Mouse (Mus musculus) spleen, adult 2 months (tissue): ENCODE results near the gene Abcc12. TPM values are rescaled to one million over a fixed set of nuclear protein-coding genes. Genes with fewer than 3 reads are reported as not detected.

Experiments used
- DNase-seq, 2 experiments: peaks; one replicate each; pipeline versions ENCODE4 v3.0.0 to v3.0.0-alpha.2; 2012 to 2021; ENCODE audit warnings: low spot score in 2 of 2, low read depth in 1 of 2
- H3K27ac ChIP-seq: fragments of 200-500 bp; 2 replicates; pipeline ENCODE4 v1.5.1; 2012; ENCODE audit warnings: low read length, inconsistent platforms; ENCODE audit not compliant: insufficient read depth
- H3K27me3 ChIP-seq: fragments of 200-500 bp; 2 replicates; pipeline ENCODE4 v1.6.1; 2012; ENCODE audit warnings: mild to moderate bottlenecking, moderate library complexity, low read length, inconsistent platforms; ENCODE audit not compliant: control insufficient read depth, insufficient read depth
- H3K36me3 ChIP-seq: fragments of 200-500 bp; 2 replicates; pipeline ENCODE4 v1.6.1; 2012; ENCODE audit warnings: mild to moderate bottlenecking, low read length, inconsistent platforms; ENCODE audit not compliant: control insufficient read depth, insufficient read depth
- H3K4me1 ChIP-seq: fragments of 200-500 bp; 2 replicates; pipeline ENCODE4 v1.6.1; 2011; ENCODE audit warnings: inconsistent platforms; ENCODE audit not compliant: control insufficient read depth, insufficient read depth, insufficient read length
- H3K4me3 ChIP-seq: fragments of 200-500 bp; 2 replicates; pipeline ENCODE4 v1.5.1; 2011; ENCODE audit warnings: mild to moderate bottlenecking, inconsistent platforms; ENCODE audit not compliant: insufficient read depth, insufficient read length; ENCODE audit errors: extremely low read depth
- CTCF ChIP-seq: fragments of 200-500 bp; IDR thresholded peaks from 2 replicates; pipeline ENCODE4 v1.5.1; 2011; ENCODE audit warnings: mild to moderate bottlenecking, inconsistent platforms; ENCODE audit not compliant: insufficient read depth, insufficient read length, insufficient replicate concordance; ENCODE audit errors: extremely low read depth
- POLR2A ChIP-seq: fragments of 200-500 bp; IDR thresholded peaks from 2 replicates; pipeline ENCODE4 v1.6.1; 2011; ENCODE audit warnings: low read depth, low read length, inconsistent platforms
- WGBS: fragments of 180-500 bp; shearing (Covaris S2); methylation state at CpG from one replicate; pipeline ENCODE4 v1.1.7; 2018; 5-methylcytosine and 5-hydroxymethylcytosine counted together
- polyA plus RNA-seq: library from polyadenylated mRNA; depleted of rRNA; stranded (reverse); fragments of >200 nt; gene quantifications from 2 replicates; pipeline ENCODE4 v1.2.3, GENCODE M21; 2012

Abcc12 gene
- polyA plus RNA-seq, 1 experiment: 0.08 TPM

GRCm38 (mm10) chr8:86595671-86596070 is 15.2 kb upstream of the Abcc12 start:
- H3K4me1 ChIP-seq: no peaks in the 10 kb centered on the region
- H3K27ac ChIP-seq: no peak overlapping the region
- H3K36me3 ChIP-seq: no peaks in the 10 kb centered on the region
- no peak for DNase-seq
- WGBS: 77% methylated on average over 5 of the region's 5 CpGs
- H3K4me3 ChIP-seq: no peak overlapping the region
- no peaks in the 10 kb centered on the region for H3K27me3 ChIP-seq
- TF ChIP-seq CTCF (no peak), POLR2A (no peak)

- TF ChIP-seq POLR2A: no peak
- no peak for TF ChIP-seq CTCF
- Histone ChIP-seq H3K4me3 (no peak overlapping the region), H3K27ac (no peak overlapping the region), H3K27me3 (no peaks in the 10 kb centered on the region), H3K36me3 (no peaks in the 10 kb centered on the region), H3K4me1 (no peaks in the 10 kb centered on the region)
- WGBS: 85% methylated on average over 3 of the region's 3 CpGs
- no peak for DNase-seq
Measured at GRCm38 (mm10) chr8:86594159-86594796, 13.8 kb upstream of the Abcc12 start.

- Histone ChIP-seq H3K36me3 (no peaks in the 10 kb centered on the region), H3K4me3 (no peak overlapping the region), H3K27me3 (no peaks in the 10 kb centered on the region), H3K27ac (no peak overlapping the region), H3K4me1 (no peaks in the 10 kb centered on the region)
- TF ChIP-seq POLR2A: no peak
- no peak for TF ChIP-seq CTCF
- WGBS: 61% methylated on average over 10 of the region's 10 CpGs
- no peak for DNase-seq
Measured at GRCm38 (mm10) chr8:86593099-86593498, 12.6 kb upstream of the Abcc12 start.

- Histone ChIP-seq H3K27me3 (no peaks in the 10 kb centered on the region), H3K27ac (no peak overlapping the region), H3K4me1 (no peaks in the 10 kb centered on the region), H3K4me3 (no peak overlapping the region), H3K36me3 (no peaks in the 10 kb centered on the region)
- 90% methylated on average over 5 of the region's 5 CpGs for WGBS
- no peak for TF ChIP-seq CTCF
- no peak for DNase-seq
Measured at GRCm38 (mm10) chr8:86588338-86588737, 7.9 kb upstream of the Abcc12 start.

GRCm38 (mm10) chr8:86586642-86587041 is 6.2 kb upstream of the Abcc12 start:
- no peaks in the 10 kb centered on the region for H3K27me3 ChIP-seq
- no peak overlapping the region for H3K4me3 ChIP-seq
- H3K27ac ChIP-seq: no peak overlapping the region
- WGBS: 47% methylated on average over 6 of the region's 6 CpGs
- H3K36me3 ChIP-seq: no peaks in the 10 kb centered on the region
- TF ChIP-seq POLR2A (no peak), CTCF (no peak)
- no peak for DNase-seq
- H3K4me1 ChIP-seq: no peaks in the 10 kb centered on the region

- Histone ChIP-seq H3K27ac (no peak overlapping the region), H3K4me1 (no peaks in the 10 kb centered on the region), H3K4me3 (no peak overlapping the region), H3K27me3 (no peaks in the 10 kb centered on the region), H3K36me3 (no peaks in the 10 kb centered on the region)
- no peak for TF ChIP-seq POLR2A
- WGBS: 51% methylated on average over 5 of the region's 5 CpGs
- no peak for DNase-seq
Measured at GRCm38 (mm10) chr8:86586058-86586457, 5.6 kb upstream of the Abcc12 start.

GRCm38 (mm10) chr8:86585532-86585931 is 5.0 kb upstream of the Abcc12 start:
- under 1% methylated on average over 16 of the region's 16 CpGs for WGBS
- Histone ChIP-seq H3K4me1 (no peaks in the 10 kb centered on the region), H3K27me3 (no peaks in the 10 kb centered on the region), H3K27ac (no peak overlapping the region), H3K4me3 (peak overlapping the region; percentile 58), H3K36me3 (no peaks in the 10 kb centered on the region)
- no peak for TF ChIP-seq POLR2A
- peak; percentile 80; the same call in 1 of the 2 replicates for TF ChIP-seq CTCF
- DNase-seq: peak; percentile 50 to 61
